Mouse (Mus musculus) right cerebral cortex, adult 2 months (tissue): ENCODE data around the gene Spp1.

Source experiments
- DNase-seq, 2 experiments: peaks; one replicate each; pipeline ENCODE4 v3.0.0; 2021 to 2022; ENCODE audit warnings: low spot score in 2 of 2

The Spp1 gene

GRCm38 (mm10) chr5:104434835-104435301 is at the start of gene Spp1:
Gene Spp1, plus strand, starts transcription at chr5:104435118.
- DNase-seq, result no peak

GRCm38 (mm10) chr5:104385521-104385920 is 49.4 kb upstream of the Spp1 start:
- DNase-seq, result no peak

GRCm38 (mm10) chr5:104386908-104387307 is 48.0 kb upstream of the Spp1 start:
- DNase-seq, result no peak

- DNase-seq, result no peak
These were observed 44.0 kb upstream of the Spp1 start for GRCm38 (mm10) chr5:104390962-104391361.

GRCm38 (mm10) chr5:104392784-104393183 is 42.1 kb upstream of the Spp1 start:
- DNase-seq, result no peak

GRCm38 (mm10) chr5:104396286-104396685 is 38.6 kb upstream of the Spp1 start:
- DNase-seq, result no peak

GRCm38 (mm10) chr5:104398001-104398400 is 36.9 kb upstream of the Spp1 start:
- DNase-seq, result no peak

GRCm38 (mm10) chr5:104399291-104399950 is 35.5 kb upstream of the Spp1 start:
- no peak for DNase-seq

- no peak for DNase-seq
These were observed 34.9 kb upstream of the Spp1 start for GRCm38 (mm10) chr5:104399970-104400369.

GRCm38 (mm10) chr5:104402651-104403050 is 32.3 kb upstream of the Spp1 start:
- DNase-seq, result no peak

GRCm38 (mm10) chr5:104403351-104403750 is 31.6 kb upstream of the Spp1 start:
- no peak for DNase-seq

GRCm38 (mm10) chr5:104404551-104404950 is 30.4 kb upstream of the Spp1 start:
- no peak for DNase-seq

- no peak for DNase-seq
These were observed 29.9 kb upstream of the Spp1 start for GRCm38 (mm10) chr5:104405051-104405450.

- no peak for DNase-seq
These were observed 28.2 kb upstream of the Spp1 start for GRCm38 (mm10) chr5:104406756-104407155.

GRCm38 (mm10) chr5:104407541-104408231 is 27.2 kb upstream of the Spp1 start:
- DNase-seq, result no peak

- DNase-seq, result no peak
These were observed 26.4 kb upstream of the Spp1 start for GRCm38 (mm10) chr5:104408549-104408948.

- no peak for DNase-seq
These were observed 18.9 kb upstream of the Spp1 start for GRCm38 (mm10) chr5:104415999-104416398.

- DNase-seq, result no peak
These were observed 17.9 kb upstream of the Spp1 start for GRCm38 (mm10) chr5:104417028-104417427.

- no peak for DNase-seq
These were observed 17.2 kb upstream of the Spp1 start for GRCm38 (mm10) chr5:104417721-104418120.

- DNase-seq, result no peak
These were observed 12.9 kb upstream of the Spp1 start for GRCm38 (mm10) chr5:104422039-104422438.

GRCm38 (mm10) chr5:104423861-104424260 is 11.1 kb upstream of the Spp1 start:
- no peak for DNase-seq

GRCm38 (mm10) chr5:104425949-104426348 is 9.0 kb upstream of the Spp1 start:
- DNase-seq, result no peak

- DNase-seq, result peak; percentile 32 to 39
These were observed 2.0 kb upstream of the Spp1 start for GRCm38 (mm10) chr5:104432886-104433285.
